Mouse (Mus musculus): ENCODE measurements around the gene Syt14. TPM values are rescaled to one million over a fixed set of nuclear protein-coding genes. Genes with fewer than 3 reads are reported as not detected.

Syt14 gene
- total RNA-seq, 1 experiment: 8.5 TPM

DNA sequence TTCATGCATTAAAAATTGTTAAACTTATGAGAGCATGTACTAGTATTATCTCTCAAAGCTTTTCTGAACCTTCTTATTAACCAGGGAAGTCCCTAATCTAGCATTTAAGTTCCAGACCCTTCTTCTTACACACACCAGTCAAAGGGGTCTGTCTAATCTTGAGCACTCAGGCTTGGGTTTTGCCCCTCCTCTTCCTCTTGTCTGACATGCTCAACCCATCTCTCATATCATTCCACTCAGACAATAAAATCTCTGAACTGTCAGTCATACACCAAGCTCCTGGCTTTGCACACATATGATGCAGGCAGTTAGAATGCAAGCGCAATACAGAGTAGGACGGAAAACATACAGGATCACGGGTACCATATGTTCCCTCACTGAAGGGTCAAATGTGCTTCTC lies 48.4 kb downstream of the Syt14 start:
- Histone ChIP-seq H3K9ac (ENCODE audit: insufficient read depth, low read depth, low read length, poor library complexity, severe bottlenecking) (no peak overlapping the region), H3K27ac (ENCODE audit: insufficient read depth, low read depth, low read length, poor library complexity, severe bottlenecking) (no peak overlapping the region), H3K4me1 (ENCODE audit: control insufficient read depth in 2 of 2, insufficient read depth in 2 of 2, low read length in 2 of 2, poor library complexity in 1 of 2) (no peaks in the 10 kb centered on the region), H3K9me3 (ENCODE audit: control insufficient read depth, insufficient read depth, low read depth, low read length) (no peaks in the 10 kb centered on the region), H3K4me3 (ENCODE audit: insufficient read depth in 1 of 2, low read depth in 1 of 2, low read length in 2 of 2, poor library complexity in 1 of 2, severe bottlenecking in 1 of 2) (no peak overlapping the region), H3K36me3 (ENCODE audit: control insufficient read depth, insufficient read depth, low read length, poor library complexity, severe bottlenecking) (no peaks in the 10 kb centered on the region)
- TF ChIP-seq HCFC1 (IDR thresholded peaks at IDR 0.05; ENCODE audit: borderline replicate concordance, insufficient read depth, low read length) (no peak), CHD2 (IDR thresholded peaks at IDR 0.05; ENCODE audit: low read depth, low read length) (no peak), ZNF384 (IDR thresholded peaks at IDR 0.05; ENCODE audit: low read depth, low read length) (no peak), MAFK (IDR thresholded peaks at IDR 0.05; ENCODE audit: insufficient read depth, low read depth, low read length) (no peak), ZC3H11A (IDR thresholded peaks at IDR 0.05; ENCODE audit: borderline replicate concordance, low read depth, low read length) (no peak)
- in situ Hi-C loops (cut with MboI; ENCODE audit: low sequenced_read_pairs in 2 of 2, unreplicated experiment in 2 of 2): no loop called here
- DNase-seq (ENCODE audit: low read depth, low spot score): no peak

DNA sequence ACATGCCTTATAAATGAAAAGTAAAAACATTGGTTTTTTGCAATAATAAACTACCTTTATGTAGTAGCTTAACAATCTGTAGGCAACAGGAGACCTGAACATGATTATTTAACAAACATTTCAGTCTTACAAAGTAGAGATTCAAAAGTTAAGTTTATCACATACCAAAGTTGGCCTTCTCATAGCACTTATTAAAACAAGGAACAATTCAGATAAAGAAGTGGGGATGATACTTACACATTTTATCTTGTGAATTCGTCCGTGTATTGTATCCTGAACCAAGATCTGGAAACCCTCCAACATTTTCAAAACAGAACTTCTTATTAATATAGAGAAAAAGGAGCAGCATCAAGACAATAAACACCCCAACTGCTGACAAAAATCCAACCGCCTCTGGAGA lies 49.1 kb downstream of the Syt14 start:
- no peak for TF ChIP-seq HCFC1 (IDR thresholded peaks at IDR 0.05; ENCODE audit: borderline replicate concordance, insufficient read depth, low read length)
- in situ Hi-C loops (cut with MboI; ENCODE audit: low sequenced_read_pairs in 2 of 2, unreplicated experiment in 2 of 2): no loop called here
- no peaks in the 10 kb centered on the region for H3K36me3 ChIP-seq (ENCODE audit: control insufficient read depth, insufficient read depth, low read length, poor library complexity, severe bottlenecking)

DNA sequence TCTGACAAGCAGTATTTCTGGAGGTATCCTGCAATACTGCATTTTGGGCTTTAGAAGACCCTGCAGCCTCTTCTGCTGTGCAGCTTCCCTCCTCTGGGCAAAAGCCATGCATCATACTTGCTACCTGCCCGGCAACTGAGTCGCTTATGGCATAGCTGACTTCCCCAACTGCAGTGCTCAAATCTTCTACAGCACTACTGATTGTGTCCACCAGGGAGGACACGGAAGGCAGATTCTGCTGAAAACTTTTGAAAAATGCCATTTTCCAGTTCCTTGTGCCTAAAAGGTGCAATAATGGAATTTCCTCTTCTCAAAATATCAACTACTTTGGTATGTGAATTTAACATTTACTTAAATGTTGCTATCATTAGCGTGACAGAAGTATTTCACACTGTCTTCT lies 51.2 kb downstream of the Syt14 start:
- no peak for TF ChIP-seq CHD2 (IDR thresholded peaks at IDR 0.05; ENCODE audit: low read depth, low read length)
- no peaks in the 10 kb centered on the region for H3K9me3 ChIP-seq (ENCODE audit: control insufficient read depth, insufficient read depth, low read depth, low read length)
- no peak overlapping the region for H3K27ac ChIP-seq (ENCODE audit: insufficient read depth, low read depth, low read length, poor library complexity, severe bottlenecking)
- no peaks in the 10 kb centered on the region for H3K4me1 ChIP-seq (ENCODE audit: control insufficient read depth in 2 of 2, insufficient read depth in 2 of 2, low read length in 2 of 2, poor library complexity in 1 of 2)
- no peak overlapping the region for H3K9ac ChIP-seq (ENCODE audit: insufficient read depth, low read depth, low read length, poor library complexity, severe bottlenecking)
- in situ Hi-C loops (cut with MboI; ENCODE audit: low sequenced_read_pairs in 2 of 2, unreplicated experiment in 2 of 2): no loop called here
- no peak overlapping the region for H3K4me3 ChIP-seq (ENCODE audit: insufficient read depth in 1 of 2, low read depth in 1 of 2, low read length in 2 of 2, poor library complexity in 1 of 2, severe bottlenecking in 1 of 2)
- DNase-seq (ENCODE audit: low read depth, low spot score): no peak
- H3K36me3 ChIP-seq (ENCODE audit: control insufficient read depth, insufficient read depth, low read length, poor library complexity, severe bottlenecking): no peaks in the 10 kb centered on the region

More for the DNA sequence above, 49.1 kb downstream of the Syt14 start:
- H3K9ac ChIP-seq (ENCODE audit: insufficient read depth, low read depth, low read length, poor library complexity, severe bottlenecking): no peak overlapping the region
- H3K4me3 ChIP-seq (ENCODE audit: insufficient read depth in 1 of 2, low read depth in 1 of 2, low read length in 2 of 2, poor library complexity in 1 of 2, severe bottlenecking in 1 of 2): no peak overlapping the region
- no peaks in the 10 kb centered on the region for H3K4me1 ChIP-seq (ENCODE audit: control insufficient read depth in 2 of 2, insufficient read depth in 2 of 2, low read length in 2 of 2, poor library complexity in 1 of 2)
- no peak for DNase-seq (ENCODE audit: low read depth, low spot score)
- no peaks in the 10 kb centered on the region for H3K9me3 ChIP-seq (ENCODE audit: control insufficient read depth, insufficient read depth, low read depth, low read length)
- no peak overlapping the region for H3K27ac ChIP-seq (ENCODE audit: insufficient read depth, low read depth, low read length, poor library complexity, severe bottlenecking)

DNA sequence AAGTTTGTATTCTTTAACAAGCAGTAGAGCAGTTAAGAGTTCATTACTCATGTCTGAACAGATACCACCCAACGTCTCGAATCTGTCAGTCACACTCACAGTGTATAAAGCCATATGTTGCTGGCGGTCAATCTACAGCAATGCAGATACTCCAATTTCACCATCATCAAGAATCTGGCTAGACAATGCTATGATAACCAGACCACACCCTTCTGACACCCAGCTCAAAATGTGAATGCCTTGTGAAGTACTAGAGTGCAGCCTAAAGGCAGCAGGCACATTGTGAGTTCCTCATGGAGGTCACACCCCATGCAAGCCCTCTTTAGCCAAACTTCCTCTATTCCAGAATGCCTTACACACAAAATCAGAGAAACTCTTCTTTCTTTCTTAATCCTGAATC lies 53.9 kb downstream of the Syt14 start:
- Histone ChIP-seq H3K9ac (ENCODE audit: insufficient read depth, low read depth, low read length, poor library complexity, severe bottlenecking) (no peak overlapping the region), H3K36me3 (ENCODE audit: control insufficient read depth, insufficient read depth, low read length, poor library complexity, severe bottlenecking) (no peaks in the 10 kb centered on the region), H3K4me3 (ENCODE audit: insufficient read depth in 1 of 2, low read depth in 1 of 2, low read length in 2 of 2, poor library complexity in 1 of 2, severe bottlenecking in 1 of 2) (no peak overlapping the region), H3K9me3 (ENCODE audit: control insufficient read depth, insufficient read depth, low read depth, low read length) (no peaks in the 10 kb centered on the region), H3K27ac (ENCODE audit: insufficient read depth, low read depth, low read length, poor library complexity, severe bottlenecking) (no peak overlapping the region), H3K4me1 (ENCODE audit: control insufficient read depth in 2 of 2, insufficient read depth in 2 of 2, low read length in 2 of 2, poor library complexity in 1 of 2) (no peaks in the 10 kb centered on the region)
- in situ Hi-C loops (cut with MboI; ENCODE audit: low sequenced_read_pairs in 2 of 2, unreplicated experiment in 2 of 2): no loop called here
- no peak for DNase-seq (ENCODE audit: low read depth, low spot score)
- no peak for TF ChIP-seq ZNF384 (IDR thresholded peaks at IDR 0.05; ENCODE audit: low read depth, low read length)
- no peak for TF ChIP-seq CHD2 (IDR thresholded peaks at IDR 0.05; ENCODE audit: low read depth, low read length)
- no peak for TF ChIP-seq MAFK (IDR thresholded peaks at IDR 0.05; ENCODE audit: insufficient read depth, low read depth, low read length)
- TF ChIP-seq HCFC1 (IDR thresholded peaks at IDR 0.05; ENCODE audit: borderline replicate concordance, insufficient read depth, low read length): no peak
- no peak for TF ChIP-seq ZC3H11A (IDR thresholded peaks at IDR 0.05; ENCODE audit: borderline replicate concordance, low read depth, low read length)

DNA sequence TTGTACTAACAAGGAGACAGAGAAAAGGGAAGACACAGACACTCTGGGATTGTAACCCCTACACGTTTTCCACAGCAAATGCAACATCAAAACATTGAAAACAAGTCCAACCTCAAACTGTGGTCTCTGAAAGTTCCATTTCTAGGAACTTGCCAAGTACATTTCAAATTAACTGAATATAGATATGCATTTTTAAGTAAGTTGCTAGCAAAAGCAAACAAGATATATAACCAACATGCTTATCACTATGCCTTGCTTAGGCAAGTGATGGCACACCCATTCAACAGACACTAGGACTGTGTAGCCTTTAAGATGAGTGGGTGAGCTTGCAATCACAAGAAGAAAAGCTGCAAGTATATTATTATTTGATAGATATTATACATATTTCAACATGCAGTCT lies 54.5 kb downstream of the Syt14 start:
- Histone ChIP-seq H3K4me1 (ENCODE audit: control insufficient read depth in 2 of 2, insufficient read depth in 2 of 2, low read length in 2 of 2, poor library complexity in 1 of 2) (no peaks in the 10 kb centered on the region), H3K27ac (ENCODE audit: insufficient read depth, low read depth, low read length, poor library complexity, severe bottlenecking) (no peak overlapping the region), H3K4me3 (ENCODE audit: insufficient read depth in 1 of 2, low read depth in 1 of 2, low read length in 2 of 2, poor library complexity in 1 of 2, severe bottlenecking in 1 of 2) (no peak overlapping the region), H3K36me3 (ENCODE audit: control insufficient read depth, insufficient read depth, low read length, poor library complexity, severe bottlenecking) (no peaks in the 10 kb centered on the region), H3K9ac (ENCODE audit: insufficient read depth, low read depth, low read length, poor library complexity, severe bottlenecking) (no peak overlapping the region), H3K9me3 (ENCODE audit: control insufficient read depth, insufficient read depth, low read depth, low read length) (no peaks in the 10 kb centered on the region)
- no peak for DNase-seq (ENCODE audit: low read depth, low spot score)
- in situ Hi-C loops (cut with MboI; ENCODE audit: low sequenced_read_pairs in 2 of 2, unreplicated experiment in 2 of 2): no loop called here
- no peak for TF ChIP-seq HCFC1 (IDR thresholded peaks at IDR 0.05; ENCODE audit: borderline replicate concordance, insufficient read depth, low read length)

Data from ES-E14 (cell line).